Mouse (Mus musculus) neural tube, embryonic 12.5 days (tissue): ENCODE data around the gene Pcbp3. TPM values are rescaled to one million over a fixed set of nuclear protein-coding genes. Genes with fewer than 3 reads are reported as not detected.

ENCODE experiments used
- ATAC-seq: fragments of 200-750 bp; cut with Nextera tagmentation; 2 replicates; pipeline ENCODE4 v1.8.0; 2017; ENCODE audit warnings: low read depth, mild to moderate bottlenecking, moderate TSS enrichment, moderate library complexity; ENCODE audit not compliant: low FRiP score
- H3K27ac ChIP-seq: fragments of 300-500 bp; sonication (generic); 2 replicates; pipeline ENCODE4 v1.5.1; 2016
- H3K27me3 ChIP-seq: fragments of 300-500 bp; sonication (generic); replicated peaks from 2 replicates; pipeline ENCODE4 v1.6.1; 2016; ENCODE audit warnings: mild to moderate bottlenecking
- H3K36me3 ChIP-seq: fragments of 300-500 bp; sonication (generic); 2 replicates; pipeline ENCODE4 v1.6.1; 2016; ENCODE audit warnings: mild to moderate bottlenecking
- H3K4me1 ChIP-seq: fragments of 300-500 bp; sonication (generic); 2 replicates; pipeline ENCODE4 v1.6.1; 2016
- H3K4me2 ChIP-seq: fragments of 300-500 bp; sonication (generic); replicated peaks from 2 replicates; pipeline ENCODE4 v1.6.1; 2016; ENCODE audit warnings: mild to moderate bottlenecking
- H3K4me3 ChIP-seq: fragments of 300-500 bp; sonication (generic); 2 replicates; pipeline ENCODE4 v1.5.1; 2016
- H3K9ac ChIP-seq: fragments of 300-500 bp; sonication (generic); 2 replicates; pipeline ENCODE4 v1.6.1; 2016; ENCODE audit warnings: mild to moderate bottlenecking
- H3K9me3 ChIP-seq: fragments of 300-500 bp; sonication (generic); 2 replicates; pipeline ENCODE4 v1.6.1; 2016; ENCODE audit warnings: mild to moderate bottlenecking
- WGBS: fragments of 180-500 bp; shearing (Covaris S2); methylation state at CpG from one replicate; pipeline ENCODE4 v1.1.7; 2016; 5-methylcytosine and 5-hydroxymethylcytosine counted together
- polyA plus RNA-seq: library from polyadenylated mRNA; unstranded; fragments of >200 nt; fragmentation: Nextera tagmentation; extraction: Ambion mirVana; gene quantifications from 2 replicates; pipeline ENCODE4 v1.2.1, GENCODE M21; 2016

Pcbp3 gene
- polyA plus RNA-seq, 1 experiment from 2014 or later = 112 TPM

GRCm38 (mm10) chr10:76814811-76815210, 146.9 kb downstream of the Pcbp3 start:
- WGBS = 87% methylated on average over 8 of the region's 8 CpGs

GRCm38 (mm10) chr10:76809916-76810660, 151.6 kb downstream of the Pcbp3 start:
- no peak overlapping the region for H3K4me3 ChIP-seq
- WGBS = 39% methylated on average over 7 of the region's 7 CpGs
- H3K27ac ChIP-seq = no peak overlapping the region
- no peaks in the 10 kb centered on the region for H3K27me3 ChIP-seq
- H3K9me3 ChIP-seq = no peaks in the 10 kb centered on the region
- peaks cover 14% of the 10 kb centered on the region for H3K4me1 ChIP-seq
- H3K36me3 ChIP-seq = no peaks in the 10 kb centered on the region
- no peak overlapping the region for H3K4me2 ChIP-seq
- H3K9ac ChIP-seq = no peak overlapping the region
- peak; percentile 53; the same call in 1 of the 2 replicates for ATAC-seq

More at GRCm38 (mm10) chr10:76814811-76815210, 146.9 kb downstream of the Pcbp3 start:
- peaks cover 16% of the 10 kb centered on the region for H3K4me1 ChIP-seq
- no peak overlapping the region for H3K4me2 ChIP-seq
- H3K9me3 ChIP-seq = no peaks in the 10 kb centered on the region
- H3K27me3 ChIP-seq = no peaks in the 10 kb centered on the region
- H3K9ac ChIP-seq = no peak overlapping the region
- no peaks in the 10 kb centered on the region for H3K36me3 ChIP-seq
- H3K4me3 ChIP-seq = no peak overlapping the region
- ATAC-seq = no peak
- no peak overlapping the region for H3K27ac ChIP-seq

GRCm38 (mm10) chr10:76809439-76809838, 152.2 kb downstream of the Pcbp3 start:
- peaks cover 14% of the 10 kb centered on the region for H3K4me1 ChIP-seq
- no peaks in the 10 kb centered on the region for H3K36me3 ChIP-seq
- no peak overlapping the region for H3K4me3 ChIP-seq
- ATAC-seq = no peak
- no peaks in the 10 kb centered on the region for H3K27me3 ChIP-seq
- H3K4me2 ChIP-seq = no peak overlapping the region
- no peak overlapping the region for H3K9ac ChIP-seq
- WGBS = 80% methylated on average over 11 of the region's 11 CpGs
- no peaks in the 10 kb centered on the region for H3K9me3 ChIP-seq
- H3K27ac ChIP-seq = 0 out of 2 replicates have a peak overlapping the region, but pooled peaks have one; percentile 15

- no peaks in the 10 kb centered on the region for H3K9me3 ChIP-seq
- peaks cover 14% of the 10 kb centered on the region for H3K4me1 ChIP-seq
- H3K27me3 ChIP-seq = no peaks in the 10 kb centered on the region
- no peak for ATAC-seq
- 83% methylated on average over 10 of the region's 10 CpGs for WGBS
- H3K36me3 ChIP-seq = no peaks in the 10 kb centered on the region
- no peak overlapping the region for H3K4me2 ChIP-seq
- H3K27ac ChIP-seq = no peak overlapping the region
- no peak overlapping the region for H3K4me3 ChIP-seq
- H3K9ac ChIP-seq = no peak overlapping the region
Observed at GRCm38 (mm10) chr10:76808446-76809400, 153.0 kb downstream of the Pcbp3 start.

GRCm38 (mm10) chr10:76802500-76802885, 159.2 kb downstream of the Pcbp3 start:
- Histone ChIP-seq H3K4me2 (no peak overlapping the region), H3K4me1 (0 out of 2 replicates have a peak, but pooled peaks cover 4% of the 10 kb centered on the region), H3K36me3 (peaks cover 5% of the 10 kb centered on the region; the same call in 1 of the 2 replicates), H3K9me3 (no peaks in the 10 kb centered on the region), H3K4me3 (no peak overlapping the region), H3K27ac (no peak overlapping the region), H3K9ac (no peak overlapping the region), H3K27me3 (no peaks in the 10 kb centered on the region)
- 91% methylated on average over 4 of the region's 4 CpGs for WGBS
- no peak for ATAC-seq

GRCm38 (mm10) chr10:76801841-76802499, 159.7 kb downstream of the Pcbp3 start:
- Histone ChIP-seq H3K9ac (no peak overlapping the region), H3K27ac (no peak overlapping the region), H3K4me1 (0 out of 2 replicates have a peak, but pooled peaks cover 4% of the 10 kb centered on the region), H3K9me3 (no peaks in the 10 kb centered on the region), H3K4me3 (no peak overlapping the region), H3K27me3 (no peaks in the 10 kb centered on the region), H3K36me3 (peaks cover 7% of the 10 kb centered on the region; the same call in 1 of the 2 replicates), H3K4me2 (no peak overlapping the region)
- ATAC-seq = no peak
- WGBS = 80% methylated on average over 6 of the region's 6 CpGs

GRCm38 (mm10) chr10:76801237-76801641, 160.4 kb downstream of the Pcbp3 start:
- Histone ChIP-seq H3K9me3 (no peaks in the 10 kb centered on the region), H3K4me1 (0 out of 2 replicates have a peak, but pooled peaks cover 4% of the 10 kb centered on the region), H3K4me3 (no peak overlapping the region), H3K27me3 (no peaks in the 10 kb centered on the region), H3K9ac (no peak overlapping the region), H3K36me3 (peaks cover 7% of the 10 kb centered on the region; the same call in 1 of the 2 replicates), H3K4me2 (no peak overlapping the region), H3K27ac (no peak overlapping the region)
- WGBS = 85% methylated on average over 5 of the region's 5 CpGs
- no peak for ATAC-seq

GRCm38 (mm10) chr10:76798751-76799585, 162.7 kb downstream of the Pcbp3 start:
- 83% methylated on average over 16 of the region's 17 CpGs for WGBS
- no peak for ATAC-seq

GRCm38 (mm10) chr10:76794102-76794501, 167.6 kb downstream of the Pcbp3 start:
- H3K4me2 ChIP-seq = no peak overlapping the region
- no peaks in the 10 kb centered on the region for H3K9me3 ChIP-seq
- no peak for ATAC-seq
- peaks cover 14% of the 10 kb centered on the region; the same call in 1 of the 2 replicates for H3K36me3 ChIP-seq
- 96% methylated on average over 3 of the region's 3 CpGs for WGBS
- H3K4me3 ChIP-seq = no peak overlapping the region
- no peaks in the 10 kb centered on the region for H3K4me1 ChIP-seq
- no peak overlapping the region for H3K27ac ChIP-seq
- H3K9ac ChIP-seq = no peak overlapping the region
- H3K27me3 ChIP-seq = no peaks in the 10 kb centered on the region

More at GRCm38 (mm10) chr10:76798751-76799585, 162.7 kb downstream of the Pcbp3 start:
- H3K36me3 ChIP-seq = peaks cover 7% of the 10 kb centered on the region; the same call in 1 of the 2 replicates
- no peaks in the 10 kb centered on the region for H3K27me3 ChIP-seq
- H3K9ac ChIP-seq = no peak overlapping the region
- no peak overlapping the region for H3K4me3 ChIP-seq
- H3K9me3 ChIP-seq = no peaks in the 10 kb centered on the region
- H3K4me1 ChIP-seq = 0 out of 2 replicates have a peak, but pooled peaks cover 4% of the 10 kb centered on the region
- no peak overlapping the region for H3K4me2 ChIP-seq
- H3K27ac ChIP-seq = no peak overlapping the region

- no peaks in the 10 kb centered on the region for H3K27me3 ChIP-seq
- no peaks in the 10 kb centered on the region for H3K9me3 ChIP-seq
- no peak overlapping the region for H3K9ac ChIP-seq
- no peak overlapping the region for H3K27ac ChIP-seq
- no peak overlapping the region for H3K4me2 ChIP-seq
- H3K4me1 ChIP-seq = no peaks in the 10 kb centered on the region
- H3K4me3 ChIP-seq = no peak overlapping the region
- ATAC-seq = no peak
- H3K36me3 ChIP-seq = peaks cover 19% of the 10 kb centered on the region
- WGBS = 73% methylated on average over 1 of the region's 1 CpGs
Observed at GRCm38 (mm10) chr10:76791475-76791874, 170.2 kb downstream of the Pcbp3 start.

GRCm38 (mm10) chr10:76789885-76790284, 171.8 kb downstream of the Pcbp3 start:
- no peak for ATAC-seq
- no peaks in the 10 kb centered on the region for H3K9me3 ChIP-seq
- peaks cover 24% of the 10 kb centered on the region for H3K36me3 ChIP-seq
- no peaks in the 10 kb centered on the region for H3K27me3 ChIP-seq
- no peak overlapping the region for H3K27ac ChIP-seq
- H3K4me2 ChIP-seq = no peak overlapping the region
- H3K4me1 ChIP-seq = no peaks in the 10 kb centered on the region
- 93% methylated on average over 4 of the region's 4 CpGs for WGBS
- no peak overlapping the region for H3K9ac ChIP-seq
- no peak overlapping the region for H3K4me3 ChIP-seq
